In genomic region chr13:19881772-19882171, GRCm38 (mm10) we compare ENCODE assay signal across 32 mouse cellular contexts. TPM values are rescaled to one million over a fixed set of nuclear protein-coding genes. Genes with fewer than 3 reads are reported as not detected.
"Had no signal": no experiment of that assay in that cellular context is flagged by ENCODE, and none has a peak within 500 bp of the region (broad histone marks: within the 10 kb centered on the region; RNA-seq: fewer than 3 reads in every experiment).

No protein-coding gene starts in this region.

- H3K4me3 ChIP-seq: heart, embryonic 10.5 days; heart, embryonic 12.5 days; hindbrain, embryonic 13.5 days; hindbrain, embryonic 15.5 days; kidney, embryonic 15.5 days; limb, embryonic 12.5 days had no signal

- H3K9ac ChIP-seq: heart, embryonic 12.5 days; hindbrain, embryonic 13.5 days; hindbrain, embryonic 15.5 days; kidney, embryonic 15.5 days; limb, embryonic 12.5 days had no signal

- H3K9me3 ChIP-seq: heart, embryonic 10.5 days; heart, embryonic 12.5 days; hindbrain, embryonic 13.5 days; hindbrain, embryonic 15.5 days; kidney, embryonic 15.5 days; limb, embryonic 12.5 days had no signal

- H3K4me1 ChIP-seq: heart, embryonic 10.5 days; hindbrain, embryonic 13.5 days; hindbrain, embryonic 15.5 days; kidney, embryonic 15.5 days; limb, embryonic 12.5 days had no signal

- H3K27me3 ChIP-seq: heart, embryonic 12.5 days; hindbrain, embryonic 13.5 days; hindbrain, embryonic 15.5 days; kidney, embryonic 15.5 days; limb, embryonic 12.5 days had no signal

- ATAC-seq: hindbrain, postnatal 0 days; intestine, embryonic 16.5 days had no signal

- H3K36me3 ChIP-seq: heart, embryonic 10.5 days; heart, embryonic 12.5 days; hindbrain, embryonic 13.5 days; hindbrain, embryonic 15.5 days; kidney, embryonic 15.5 days; limb, embryonic 12.5 days had no signal

- DNase-seq: gastrocnemius, postnatal 14 days; gastrocnemius, postnatal 36 days; heart, adult 18-20 months; heart, postnatal 10 days; heart, postnatal 4 days; kidney, adult 11 months; kidney, adult 2 months; kidney, adult 9 months; kidney, postnatal 14 days; kidney, postnatal 36 days; layer of hippocampus, adult 9-11 months; layer of hippocampus, postnatal 36 days; left cerebral cortex, postnatal 4 days; liver had no signal

- H3K27ac ChIP-seq: heart, embryonic 10.5 days; hindbrain, embryonic 13.5 days; hindbrain, embryonic 15.5 days; hindbrain, postnatal 0 days; kidney, embryonic 15.5 days; kidney, postnatal 0 days; limb, embryonic 12.5 days had no signal

- H3K4me2 ChIP-seq: heart, embryonic 12.5 days; hindbrain, embryonic 13.5 days; hindbrain, embryonic 15.5 days; kidney, embryonic 15.5 days; limb, embryonic 12.5 days; liver, embryonic 11.5 days had no signal

RNA-seq across cellular contexts. Expression of gene Gpr141, which starts 57.7 kb away (rescaled TPM):
- total RNA-seq: gastrocnemius, adult 8-10 months; gastrocnemius, postnatal 14 days; gastrocnemius, postnatal 36 days; layer of hippocampus, adult 18-20 months; layer of hippocampus, adult 8-10 months; layer of hippocampus, postnatal 14 days; layer of hippocampus, postnatal 36 days; left cerebral cortex, adult 18-20 months; left cerebral cortex, adult 8-10 months; left cerebral cortex, postnatal 10 days; left cerebral cortex, postnatal 25 days had no signal
- polyA plus RNA-seq: hindbrain, embryonic 13.5 days; hindbrain, embryonic 15.5 days had no signal
